Mouse (Mus musculus) spleen, postnatal 36 days (tissue): ENCODE measurements around the gene Natd1.

Experiments
- DNase-seq, 2 experiments: peaks; one replicate each; pipeline ENCODE4 v3.0.0; 2022; ENCODE audit warnings: low spot score in 2 of 2, mixed read lengths in 1 of 2

The Natd1 gene

DNA sequence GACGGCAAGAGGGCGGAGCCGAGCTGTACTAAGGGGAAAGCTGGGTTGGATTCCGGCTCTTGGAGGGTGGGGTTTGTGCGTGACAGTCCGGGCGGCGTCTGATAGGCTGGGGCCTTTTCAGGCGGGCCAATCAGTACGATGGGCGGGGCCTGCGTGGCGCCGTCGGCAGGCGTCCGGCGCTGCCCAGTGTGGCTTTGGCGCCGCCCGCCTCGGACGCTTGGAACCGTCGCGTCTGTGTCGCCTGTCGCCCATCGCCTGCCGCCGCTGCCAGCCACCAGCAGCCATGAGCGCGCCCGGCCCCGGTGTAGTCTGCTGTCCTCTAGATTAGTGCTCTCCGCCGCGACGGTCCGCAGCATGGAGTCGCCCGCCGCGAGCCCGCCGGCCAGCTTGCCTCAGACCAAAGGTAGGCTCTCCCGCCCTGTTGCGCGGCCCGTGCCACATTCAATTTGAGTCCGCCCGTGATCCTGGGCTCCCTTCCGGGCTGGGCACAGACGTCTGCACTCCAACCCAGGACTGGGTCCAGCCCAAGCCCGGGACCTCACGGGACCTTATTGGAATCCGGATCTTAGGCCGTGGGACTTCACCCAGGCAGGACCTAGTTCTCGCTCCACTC lies 17.4 kb upstream of the Natd1 start, which contains the start of gene Map2k3:
Gene Map2k3, plus strand, starts transcription at position 165 of the 613 bp plus-strand sequence.
- DNase-seq = peak; percentile 97 to 98

DNA sequence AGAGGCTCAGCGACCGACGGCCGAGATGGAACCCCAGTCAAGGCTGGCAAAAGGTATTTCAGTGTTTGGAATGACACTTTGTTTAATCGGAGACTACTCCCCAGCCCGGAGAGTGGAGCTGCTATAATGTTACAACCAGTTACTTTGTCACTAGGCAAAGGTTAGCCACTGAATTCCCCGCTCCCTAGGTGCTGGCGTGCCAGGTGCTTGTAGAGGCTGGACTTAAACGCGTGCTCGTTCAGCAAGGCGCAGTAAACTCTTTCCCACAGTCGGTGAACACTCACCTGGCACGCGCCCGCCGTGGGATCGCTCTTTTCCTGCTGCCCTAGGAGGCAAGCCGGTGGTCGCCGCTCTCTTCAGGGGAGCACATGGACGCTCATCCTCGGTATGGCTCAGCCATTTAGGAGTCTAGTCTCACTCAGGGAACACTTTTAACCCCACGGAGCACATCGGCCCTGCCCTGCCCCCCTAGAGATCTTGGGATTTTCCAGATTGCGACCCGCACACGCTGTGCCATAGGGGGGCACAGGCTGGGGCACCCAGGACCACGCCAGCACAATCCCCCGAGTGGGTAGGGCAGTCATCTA lies 16.8 kb upstream of the Natd1 start:
- no peak for DNase-seq

DNA sequence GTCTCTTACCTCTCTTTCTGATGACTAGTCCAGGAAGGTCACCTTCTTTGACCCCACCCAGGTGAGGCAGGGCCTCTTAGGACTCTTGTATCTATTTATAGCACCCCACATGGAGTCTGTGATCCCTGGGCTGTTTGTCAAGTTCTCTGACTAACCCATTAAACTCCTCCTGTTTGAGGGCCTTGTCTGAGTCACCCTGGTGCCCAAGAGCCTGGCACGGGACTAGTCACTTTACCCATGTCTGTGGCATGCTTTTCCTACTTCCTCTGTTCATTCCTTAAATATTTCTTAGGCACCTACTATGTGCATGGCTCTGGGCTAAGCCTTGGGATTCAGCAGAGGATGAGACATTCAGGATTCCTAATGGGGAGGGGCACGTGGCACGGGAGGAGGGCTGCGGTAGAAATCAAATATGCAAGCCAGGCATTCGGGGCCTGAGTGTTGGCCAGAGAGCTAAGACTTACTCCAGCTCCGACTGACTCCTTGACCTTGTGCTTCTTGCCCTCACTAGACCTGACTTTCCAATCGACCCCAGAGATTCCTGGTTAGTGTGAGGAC lies 16.3 kb upstream of the Natd1 start:
- no peak for DNase-seq

DNA sequence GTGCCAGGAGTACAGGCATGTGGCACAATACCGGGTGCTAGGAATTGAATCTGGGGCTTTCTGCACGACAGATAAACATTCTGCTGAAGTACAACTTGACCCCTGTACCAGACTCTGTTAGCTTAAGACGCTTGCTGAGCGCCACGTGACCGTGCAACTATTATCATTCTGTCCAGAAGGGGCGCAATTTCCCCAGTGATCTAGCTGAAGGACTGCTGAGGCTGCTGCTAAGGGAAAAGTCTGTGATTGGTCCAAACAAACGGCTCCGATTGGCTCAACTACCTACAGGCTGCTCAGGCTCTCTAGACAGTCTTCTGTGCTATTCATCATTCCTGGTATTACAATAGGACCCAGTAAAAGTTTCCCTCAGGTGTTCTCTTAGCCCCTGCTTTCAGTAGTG lies 12.7 kb upstream of the Natd1 start:
- peak; percentile 85 to 88 for DNase-seq

DNA sequence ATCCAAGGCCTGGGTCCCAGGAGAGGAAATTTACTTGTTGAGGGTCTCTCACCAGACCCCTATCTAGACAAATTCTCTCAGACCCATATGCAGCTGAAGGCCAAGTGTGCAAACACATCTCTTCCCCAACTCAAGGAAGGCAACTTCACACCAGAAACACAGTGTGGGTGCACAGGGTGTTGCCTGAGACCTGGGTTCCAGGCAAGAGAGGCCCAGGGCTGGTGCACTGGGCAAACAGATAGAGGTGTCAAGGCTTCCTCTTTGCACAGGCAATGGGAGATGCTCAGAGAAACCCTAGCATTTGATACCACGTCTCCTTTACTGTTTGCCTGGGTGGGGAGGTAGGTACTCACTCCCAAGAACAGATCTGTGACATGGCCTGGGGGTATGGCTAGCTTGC lies 10.4 kb upstream of the Natd1 start:
- no peak for DNase-seq

DNA sequence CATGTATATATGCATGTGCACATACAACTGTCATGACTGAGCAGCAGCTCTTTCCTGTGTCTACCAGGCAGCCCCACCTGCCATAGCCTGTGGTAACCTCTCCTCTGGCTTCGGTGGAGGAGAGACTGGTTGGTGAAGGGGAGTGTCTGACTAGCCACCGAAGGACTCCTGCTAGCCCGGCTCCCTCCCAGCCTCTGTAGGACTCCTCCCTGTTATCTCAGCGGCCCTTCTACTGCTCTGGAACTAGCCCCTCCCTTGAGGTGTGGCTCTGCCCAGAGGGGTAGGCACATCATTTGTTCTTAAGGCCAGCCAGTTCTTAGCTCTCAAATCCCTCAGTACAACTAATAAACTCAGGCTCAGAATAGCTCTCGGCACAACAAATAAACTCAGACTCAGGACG lies 9.9 kb upstream of the Natd1 start:
- DNase-seq = peak; percentile 71 to 82

DNA sequence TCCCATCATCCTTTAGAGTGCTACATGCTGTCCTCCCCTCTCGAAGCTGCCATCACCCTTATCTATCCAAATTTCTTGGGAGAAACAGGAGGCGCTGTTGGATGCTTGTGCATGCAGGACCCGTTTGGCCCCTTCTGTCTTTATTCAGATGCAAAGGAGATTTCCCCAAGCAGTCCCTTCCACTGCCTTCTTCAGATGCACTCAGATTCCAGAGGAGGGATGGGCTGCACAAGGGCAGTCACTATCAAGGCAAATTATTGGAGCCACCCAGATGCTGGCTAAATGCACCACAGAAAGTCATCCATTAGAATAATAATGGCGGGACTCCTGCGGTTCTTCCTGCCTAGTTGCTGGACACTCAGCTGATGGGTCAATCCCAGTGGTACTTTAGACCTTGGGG lies 8.4 kb upstream of the Natd1 start:
- no peak for DNase-seq

DNA sequence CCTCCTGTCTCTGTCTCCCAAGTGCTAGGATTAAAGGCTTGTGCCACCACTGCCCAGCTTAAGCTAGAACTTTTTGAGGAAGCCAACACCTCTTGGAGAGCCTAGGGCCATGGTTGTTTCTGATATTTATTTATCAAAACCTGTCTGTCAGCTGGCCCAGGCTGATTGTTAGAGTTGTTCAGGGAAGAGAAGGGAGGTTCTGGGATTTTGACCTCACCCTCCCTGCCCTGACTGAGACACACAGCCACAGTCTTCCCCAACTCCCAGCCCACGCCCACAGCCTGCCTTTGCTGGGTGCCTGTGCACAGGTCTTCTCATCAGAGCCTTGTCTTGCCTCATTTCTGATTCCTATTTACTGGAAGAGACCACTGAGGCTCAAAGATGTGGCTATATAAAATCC lies 7.6 kb upstream of the Natd1 start:
- peak in 1 of 2 experiments; percentile 50 for DNase-seq

DNA sequence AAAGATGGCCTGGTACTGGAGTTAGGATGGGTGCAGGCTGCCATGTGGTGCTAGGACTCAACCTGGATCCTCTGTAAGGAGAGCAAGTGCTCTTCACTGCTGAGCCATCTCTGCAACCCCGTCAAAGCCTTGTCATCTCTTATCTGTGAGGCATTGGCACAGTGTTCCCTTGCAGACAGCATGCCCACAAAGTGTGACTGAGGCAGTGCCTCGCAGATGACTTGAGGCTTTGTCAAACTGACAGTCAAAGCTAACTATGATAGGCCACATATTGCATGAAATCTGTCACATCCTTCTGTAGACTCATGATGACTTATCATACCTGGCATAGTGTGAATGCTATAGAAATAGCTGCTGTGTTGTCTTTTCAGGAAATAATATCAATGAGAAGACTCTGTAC lies 5.5 kb upstream of the Natd1 start:
- no peak for DNase-seq

DNA sequence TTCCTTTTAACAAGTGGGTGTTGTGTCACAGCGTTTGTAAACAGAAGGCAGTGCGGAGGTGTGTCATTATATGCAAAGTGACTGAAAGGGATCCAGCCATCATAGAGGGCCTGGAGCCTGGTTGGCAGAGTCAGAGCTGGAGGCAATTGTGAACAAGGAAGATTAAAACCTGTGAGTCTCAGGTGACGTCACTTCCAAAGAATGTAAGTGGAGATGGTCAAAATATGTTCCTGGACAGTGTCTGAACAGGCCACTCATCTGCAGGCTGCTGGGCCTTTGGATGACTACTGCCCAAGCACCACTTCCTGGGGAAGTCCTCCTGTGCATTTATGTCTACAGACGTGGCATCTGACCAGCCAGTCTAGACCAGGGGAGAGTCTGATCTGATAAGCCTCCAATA lies 651 bp upstream of the Natd1 start:
- no peak for DNase-seq

DNA sequence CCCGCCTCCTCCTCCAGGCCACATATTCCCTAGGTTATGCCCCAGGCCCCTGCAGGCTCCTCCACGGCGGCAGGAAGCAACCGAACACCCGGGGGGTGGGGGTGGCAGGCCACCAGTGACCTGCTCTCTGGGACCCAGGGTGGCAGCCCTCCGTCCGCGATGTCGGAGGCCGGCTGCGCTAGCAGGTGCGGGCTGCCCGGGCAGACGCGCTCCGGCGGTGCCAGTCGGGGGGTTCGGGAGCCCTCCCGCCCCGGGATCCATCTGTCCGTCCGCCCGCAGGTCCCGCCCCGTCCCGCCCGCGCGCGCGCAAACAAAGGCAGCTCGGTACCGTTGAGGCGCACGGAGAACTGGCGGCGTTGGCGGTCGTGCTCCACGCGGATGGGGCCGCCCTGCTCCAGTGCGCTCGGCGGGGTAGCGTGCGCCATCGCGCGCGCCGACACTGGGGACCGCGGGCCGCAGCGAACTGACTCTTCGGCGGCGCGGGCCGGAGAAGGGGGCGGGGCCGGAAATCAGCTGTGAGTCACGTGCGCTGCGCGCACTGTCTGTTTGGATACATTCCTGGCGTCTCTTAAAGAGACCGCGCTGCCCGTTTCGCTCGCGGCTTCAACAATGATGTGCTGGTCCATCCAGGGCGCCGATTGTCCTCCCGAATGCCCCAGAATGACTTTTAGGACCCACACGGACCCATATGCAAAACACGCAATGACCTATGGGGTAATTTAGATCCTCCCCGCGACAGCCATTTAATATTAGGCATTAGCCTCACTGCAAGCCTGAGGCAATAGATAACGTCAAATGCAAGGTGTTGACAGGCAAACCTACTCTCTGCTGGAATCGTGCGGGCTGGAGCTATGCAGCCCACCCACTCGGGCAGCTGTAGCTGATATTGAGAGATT lies 1.0 kb downstream of the Natd1 start:
- peak; percentile 87 to 91 for DNase-seq

DNA sequence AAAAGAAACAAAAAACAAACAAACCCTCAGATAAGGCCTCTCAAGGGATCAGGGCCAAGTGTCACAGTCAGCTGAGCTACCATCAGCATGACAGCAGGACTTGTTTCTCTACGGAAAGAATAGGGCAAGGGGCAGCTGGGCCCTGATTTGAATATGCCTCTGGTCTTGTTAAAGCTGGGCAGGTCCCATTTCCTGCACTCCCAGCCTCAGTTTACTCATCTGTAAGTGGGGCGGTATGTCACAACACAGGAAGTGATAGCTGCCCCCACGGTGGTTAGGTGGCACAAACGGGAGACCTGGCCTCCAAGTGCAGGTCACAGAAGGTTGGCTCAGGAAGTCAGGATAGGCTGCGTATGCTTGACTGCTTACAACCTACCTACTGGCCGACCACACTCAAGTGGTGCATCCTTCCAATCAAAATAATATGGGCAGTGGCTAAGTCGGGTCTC lies 2.0 kb downstream of the Natd1 start:
- DNase-seq = peak in 1 of 2 experiments; percentile 27

DNA sequence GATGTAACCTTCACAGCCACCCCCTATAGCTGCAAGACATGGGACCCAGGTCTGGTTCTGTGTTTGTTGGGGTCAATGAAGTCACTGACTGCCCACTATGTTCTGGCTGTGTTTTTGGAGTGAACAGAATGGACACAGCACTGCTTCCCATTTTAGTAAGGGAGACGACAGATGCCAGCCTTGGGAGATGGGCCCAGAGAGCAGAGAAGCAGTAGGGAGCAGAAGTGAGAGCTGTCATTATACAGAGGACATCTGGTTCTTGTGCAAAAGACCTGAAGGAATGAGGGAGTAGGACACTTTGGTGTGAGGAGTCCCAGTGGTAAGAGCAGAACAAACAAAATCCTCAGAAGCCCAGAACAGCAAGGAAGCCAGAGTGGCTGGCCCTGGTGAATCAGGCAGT lies 4.9 kb downstream of the Natd1 start:
- no peak for DNase-seq

DNA sequence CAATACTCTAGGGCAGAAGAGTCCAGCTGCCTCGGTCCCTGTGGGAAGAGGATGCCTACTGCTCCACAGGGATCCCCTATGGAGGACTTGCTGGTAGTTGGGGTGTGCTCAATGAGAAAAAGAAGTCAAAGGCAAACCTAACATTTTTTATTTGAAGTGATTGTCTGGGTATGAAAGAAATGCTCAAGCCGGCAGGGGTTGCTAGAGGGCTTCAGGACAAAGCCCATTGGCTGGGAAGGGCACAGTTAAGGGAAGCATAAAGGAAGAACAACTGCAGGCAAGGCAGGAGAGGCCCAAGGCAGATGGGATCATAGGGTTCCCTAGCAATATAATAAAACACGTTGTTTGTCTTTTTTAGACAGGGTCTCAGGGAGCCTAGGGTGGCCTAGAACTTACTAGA lies 6.5 kb downstream of the Natd1 start:
- no peak for DNase-seq

DNA sequence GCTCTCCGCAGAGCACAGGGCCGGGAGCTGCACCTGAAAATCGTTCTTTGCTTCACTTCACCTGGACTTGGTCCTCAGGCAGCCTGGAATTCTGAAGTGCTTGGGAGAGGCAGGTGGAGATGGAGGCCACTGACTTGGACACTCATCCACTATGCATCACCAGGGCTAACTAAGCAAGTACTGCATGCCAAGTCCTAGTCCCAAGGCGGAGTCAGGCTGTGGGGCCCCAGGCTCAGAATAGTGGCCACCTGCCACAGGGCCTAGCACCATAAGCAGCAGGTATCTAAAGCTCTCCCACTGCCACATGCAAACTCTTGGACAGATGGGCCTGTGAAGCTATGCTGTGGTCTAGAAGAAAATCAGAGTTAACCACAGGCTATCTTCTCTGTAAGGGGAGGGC lies 8.1 kb downstream of the Natd1 start:
- no peak for DNase-seq

DNA sequence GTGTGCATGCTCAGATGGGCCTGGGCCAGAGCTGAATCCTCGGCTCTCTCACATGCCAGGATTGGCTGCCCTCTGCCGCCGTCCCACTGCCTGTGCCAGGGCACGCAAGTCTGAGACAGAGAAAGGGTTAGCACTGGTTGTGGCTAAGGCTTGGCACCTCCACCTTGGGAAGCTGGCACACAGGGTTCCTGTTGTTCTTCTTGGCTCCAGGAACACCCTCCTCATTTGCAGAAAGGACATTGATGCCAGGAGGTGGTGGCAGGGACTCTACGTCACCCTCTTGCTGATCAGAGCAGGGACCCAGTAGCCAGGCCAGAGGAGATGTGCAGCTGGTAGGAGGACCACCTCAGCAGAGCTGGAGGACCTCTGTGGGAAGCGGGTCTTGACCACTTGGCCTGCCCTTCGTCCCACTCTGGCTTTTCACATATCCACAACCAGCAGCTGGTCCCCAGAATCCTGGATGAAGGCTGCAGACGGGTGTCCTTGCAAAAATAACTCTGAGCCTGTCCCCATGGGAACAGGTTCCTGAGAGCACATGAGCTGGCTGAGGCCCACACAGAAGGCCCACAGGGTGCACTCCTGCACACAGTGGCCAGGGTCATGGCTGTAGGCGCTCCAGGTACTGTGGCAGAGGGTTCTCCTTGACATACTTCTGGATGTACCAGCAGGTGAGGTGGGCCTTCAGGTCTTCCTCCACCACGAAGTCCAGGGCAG lies 9.0 kb downstream of the Natd1 start:
- DNase-seq = no peak

DNA sequence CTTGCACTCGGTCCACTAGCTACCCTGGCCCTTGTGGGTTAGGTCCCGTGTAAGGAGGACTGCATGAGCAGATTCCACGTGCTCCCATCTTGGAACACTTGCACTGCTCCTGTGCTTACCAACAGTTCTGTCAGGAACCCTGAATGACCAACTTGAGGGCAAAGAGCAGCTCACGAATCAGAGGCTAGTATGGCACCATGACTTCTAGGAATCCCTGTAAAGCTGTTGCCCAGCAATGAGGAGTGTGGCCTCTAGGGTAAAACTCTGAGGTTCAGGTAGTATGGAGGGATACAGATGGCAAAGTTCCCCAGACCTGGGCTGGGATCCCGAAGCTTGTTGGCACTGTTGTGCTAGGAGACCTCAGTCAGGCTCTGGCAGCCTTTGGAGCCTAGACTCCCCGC lies 10.9 kb downstream of the Natd1 start:
- DNase-seq = no peak

DNA sequence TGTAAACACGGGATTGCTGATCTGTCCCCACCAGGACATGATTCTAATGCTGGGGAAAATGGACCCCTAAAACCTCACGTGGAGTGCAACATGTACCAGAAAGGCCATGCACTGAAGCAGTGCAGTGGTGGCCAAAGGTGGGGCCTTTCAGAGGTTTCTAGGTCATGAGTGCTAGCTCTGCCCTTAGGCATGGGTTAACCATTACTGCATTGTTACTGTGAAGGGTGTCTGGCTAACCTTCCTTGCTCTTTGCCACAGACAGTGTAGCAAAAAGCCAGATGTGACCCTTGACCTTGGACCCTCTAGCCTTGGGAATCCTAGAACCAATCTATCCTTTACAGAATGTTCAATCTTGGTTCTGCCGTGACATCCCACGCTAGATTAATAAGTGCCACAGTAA lies 12.1 kb downstream of the Natd1 start:
- no peak for DNase-seq

DNA sequence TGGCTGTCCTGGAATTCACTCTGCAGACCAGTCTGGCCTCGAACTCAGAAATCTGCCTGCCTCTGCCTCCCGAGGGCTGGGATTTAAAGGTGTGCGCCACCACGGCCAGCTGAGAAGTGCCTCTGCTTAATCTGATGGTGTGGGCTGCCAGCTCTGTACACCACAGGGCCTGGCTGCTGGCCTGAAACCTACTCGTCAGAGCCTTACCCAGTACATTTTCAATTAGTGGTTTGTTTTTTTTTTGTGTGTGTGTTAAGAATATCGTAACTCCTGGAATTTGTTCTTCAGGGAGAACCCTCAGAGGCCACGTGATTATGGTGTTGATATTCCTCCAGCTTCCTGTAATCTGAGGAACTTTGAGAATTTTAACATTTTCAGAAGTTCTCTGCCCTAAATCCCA lies 12.5 kb downstream of the Natd1 start:
- DNase-seq = no peak

DNA sequence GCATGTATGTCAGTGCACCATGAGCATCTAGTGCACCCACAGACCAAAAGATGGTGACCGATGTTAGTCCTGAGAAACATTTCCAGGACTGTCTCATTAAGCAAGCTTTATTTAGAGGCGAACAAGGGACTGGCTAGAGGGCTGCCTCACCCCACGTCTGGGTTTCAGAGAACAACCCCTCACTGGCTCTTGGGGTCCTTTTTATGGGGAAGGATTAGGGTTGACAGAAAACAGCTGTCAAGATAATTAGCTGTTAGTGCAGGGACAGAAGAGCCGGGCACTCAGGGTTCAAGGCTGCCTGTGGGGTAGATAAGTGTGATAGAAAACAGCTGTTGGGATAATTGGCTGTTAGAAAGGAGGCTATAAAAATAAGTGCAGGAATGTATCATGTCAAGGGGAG lies 18.6 kb downstream of the Natd1 start:
- DNase-seq = no peak

DNA sequence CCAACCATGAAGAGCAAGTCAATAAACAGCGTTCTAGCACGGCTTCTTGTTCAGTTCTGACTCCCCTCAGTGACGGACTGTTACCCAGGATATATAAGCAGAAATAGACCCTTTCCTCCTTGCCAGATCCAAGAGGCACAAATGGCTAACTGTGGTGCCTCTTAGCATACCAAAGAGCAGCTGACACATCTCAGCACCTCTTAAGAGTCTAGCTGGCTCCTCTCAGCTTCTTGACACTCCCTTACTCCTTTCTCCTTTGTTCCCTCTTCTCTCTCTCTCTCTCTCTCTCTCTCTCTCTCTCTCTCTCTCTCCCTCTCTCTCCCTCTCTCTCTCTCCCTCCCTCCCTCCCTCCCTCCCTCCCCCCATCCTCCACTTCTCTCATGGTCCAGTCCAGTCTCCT lies 23.8 kb downstream of the Natd1 start:
- no peak for DNase-seq

DNA sequence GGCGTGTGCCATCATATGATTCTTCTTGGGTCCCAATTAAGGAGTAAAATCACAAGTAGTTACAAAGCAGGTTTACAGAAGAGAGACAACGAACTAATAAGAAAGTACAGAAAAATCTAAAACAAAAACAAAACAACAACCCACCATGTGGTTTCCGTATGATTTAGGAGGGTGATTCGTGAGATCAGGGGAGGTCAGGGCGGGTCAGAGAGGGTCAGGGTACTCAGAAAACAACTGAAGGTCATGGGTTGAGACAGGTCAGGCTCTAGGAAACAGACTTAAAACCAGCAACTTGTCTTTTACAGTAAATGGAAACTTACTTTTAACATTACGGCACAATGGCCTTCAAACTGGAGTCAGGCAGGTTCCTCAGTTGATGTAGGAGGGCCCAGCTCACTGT lies 24.3 kb downstream of the Natd1 start:
- DNase-seq = no peak
